ENCODE assay signal across 8 mouse cellular contexts in genomic region chr10:86452326-86452995, GRCm38 (mm10). TPM values are rescaled to one million over a fixed set of nuclear protein-coding genes. Genes with fewer than 3 reads are reported as not detected.
DNase-seq lines count a peak whose midpoint lies in the region; ATAC-seq lines count a peak whose summit lies in the region.

No protein-coding gene starts in this region.

- no peak overlapping the region for H3K4me2 ChIP-seq in liver, embryonic 13.5 days
- H3K4me2 ChIP-seq in neural tube, embryonic 15.5 days: no peak overlapping the region

- no peak overlapping the region for H3K27ac ChIP-seq in liver, embryonic 13.5 days
- H3K27ac ChIP-seq in neural tube, embryonic 15.5 days (replicated peaks): no peak overlapping the region

- no peak overlapping the region for H3K4me3 ChIP-seq in liver, embryonic 13.5 days (replicated peaks)
- H3K4me3 ChIP-seq in neural tube, embryonic 15.5 days (replicated peaks): no peak overlapping the region

- 33% methylated on average over 6 of the region's 6 CpGs for WGBS in liver, embryonic 13.5 days (ENCODE audit: insufficient replicate concordance)
- 42% methylated on average over 6 of the region's 6 CpGs for WGBS in neural tube, embryonic 15.5 days

- peak; percentile 91 for ATAC-seq in granulocyte monocyte progenitor cell, adult 5-6 weeks (replicated peaks; ENCODE audit: poor library complexity, severe bottlenecking)
- 0 out of 2 replicates have a peak, but pooled peaks have one; percentile 26 for ATAC-seq in liver, embryonic 13.5 days (ENCODE audit: low read depth)
- ATAC-seq in neural tube, embryonic 15.5 days (ENCODE audit: low FRiP score): peak; percentile 84

- H3K9ac ChIP-seq in liver, embryonic 13.5 days: no peak overlapping the region
- H3K9ac ChIP-seq in neural tube, embryonic 15.5 days (replicated peaks): no peak overlapping the region

- H3K9me3 ChIP-seq in liver, embryonic 13.5 days (replicated peaks): no peaks in the 10 kb centered on the region
- no peaks in the 10 kb centered on the region for H3K9me3 ChIP-seq in neural tube, embryonic 15.5 days (replicated peaks)

- H3K36me3 ChIP-seq in liver, embryonic 13.5 days: no peaks in the 10 kb centered on the region
- H3K36me3 ChIP-seq in neural tube, embryonic 15.5 days: 0 out of 2 replicates have a peak, but pooled peaks cover 4% of the 10 kb centered on the region

- no peaks in the 10 kb centered on the region for H3K4me1 ChIP-seq in liver, embryonic 13.5 days (replicated peaks)
- peaks cover 15% of the 10 kb centered on the region for H3K4me1 ChIP-seq in neural tube, embryonic 15.5 days

- H3K27me3 ChIP-seq in liver, embryonic 13.5 days: no peaks in the 10 kb centered on the region
- H3K27me3 ChIP-seq in neural tube, embryonic 15.5 days (replicated peaks): no peaks in the 10 kb centered on the region

- peak; percentile 24 for DNase-seq in urinary bladder, postnatal 25 days (ENCODE audit: low spot score)
- no peak for DNase-seq in urinary bladder, postnatal 4 days (ENCODE audit: low spot score in 2 of 2)
- peak; percentile 64 for DNase-seq in cerebellum, adult 8-10 months
- DNase-seq in kidney, adult 8-10 months: peak; percentile 30 to 39
- DNase-seq in liver, embryonic 13.5 days: peak; percentile 10
- no peak for DNase-seq in T-cell, adult 2 months (ENCODE audit: low spot score)

RNA-seq across cellular contexts. Expression of gene Syn3, which starts 46.2 kb away (rescaled TPM):
- total RNA-seq in granulocyte monocyte progenitor cell, adult 5-6 weeks (2014; fragmentation: Nextera tagmentation): 0.15 and 3.9 TPM in 2 replicates
- 0.26 and 0.31 TPM in 2 replicates for total RNA-seq in granulocyte monocyte progenitor cell, adult 5-6 weeks (2017)
- polyA plus RNA-seq in liver, embryonic 13.5 days (2015; fragmentation: Nextera tagmentation; extraction: Ambion mirVana): 0.14 and 0.17 TPM in 2 replicates
- 24.4 and 29.0 TPM in 2 replicates for polyA plus RNA-seq in neural tube, embryonic 15.5 days (2015; fragmentation: Nextera tagmentation; extraction: Ambion mirVana)

Comparison
In these comparisons a context has a peak if more than half of its experiments do, and no peak if none do; other contexts are left out.
1. DNase-seq: peak in urinary bladder, postnatal 25 days (single experiment), cerebellum, adult 8-10 months (single experiment), kidney, adult 8-10 months (2 of 2) and liver, embryonic 13.5 days (single experiment); none in urinary bladder, postnatal 4 days (0 of 2) and T-cell, adult 2 months (single experiment).
2. ATAC-seq: peak in every context shown above with its lines; median percentile 91 in granulocyte monocyte progenitor cell, adult 5-6 weeks; 84 in neural tube, embryonic 15.5 days; 26 in liver, embryonic 13.5 days.
3. RNA of gene Syn3, which starts 46.2 kb away (polyA plus RNA-seq): 24.4 to 29.0 TPM in neural tube, embryonic 15.5 days; 0.14 to 0.17 TPM in liver, embryonic 13.5 days; every median in the first group is over 10 times any median in the second.